Mouse (Mus musculus) liver, adult (tissue): ENCODE measurements around the gene Ppia.

Source experiments
- GATA4 ChIP-seq: IDR thresholded peaks from 2 replicates; pipeline ENCODE4 v1.6.1; 2014; ENCODE audit warnings: mild to moderate bottlenecking, low read length; ENCODE audit not compliant: insufficient replicate concordance

The Ppia gene

DNA sequence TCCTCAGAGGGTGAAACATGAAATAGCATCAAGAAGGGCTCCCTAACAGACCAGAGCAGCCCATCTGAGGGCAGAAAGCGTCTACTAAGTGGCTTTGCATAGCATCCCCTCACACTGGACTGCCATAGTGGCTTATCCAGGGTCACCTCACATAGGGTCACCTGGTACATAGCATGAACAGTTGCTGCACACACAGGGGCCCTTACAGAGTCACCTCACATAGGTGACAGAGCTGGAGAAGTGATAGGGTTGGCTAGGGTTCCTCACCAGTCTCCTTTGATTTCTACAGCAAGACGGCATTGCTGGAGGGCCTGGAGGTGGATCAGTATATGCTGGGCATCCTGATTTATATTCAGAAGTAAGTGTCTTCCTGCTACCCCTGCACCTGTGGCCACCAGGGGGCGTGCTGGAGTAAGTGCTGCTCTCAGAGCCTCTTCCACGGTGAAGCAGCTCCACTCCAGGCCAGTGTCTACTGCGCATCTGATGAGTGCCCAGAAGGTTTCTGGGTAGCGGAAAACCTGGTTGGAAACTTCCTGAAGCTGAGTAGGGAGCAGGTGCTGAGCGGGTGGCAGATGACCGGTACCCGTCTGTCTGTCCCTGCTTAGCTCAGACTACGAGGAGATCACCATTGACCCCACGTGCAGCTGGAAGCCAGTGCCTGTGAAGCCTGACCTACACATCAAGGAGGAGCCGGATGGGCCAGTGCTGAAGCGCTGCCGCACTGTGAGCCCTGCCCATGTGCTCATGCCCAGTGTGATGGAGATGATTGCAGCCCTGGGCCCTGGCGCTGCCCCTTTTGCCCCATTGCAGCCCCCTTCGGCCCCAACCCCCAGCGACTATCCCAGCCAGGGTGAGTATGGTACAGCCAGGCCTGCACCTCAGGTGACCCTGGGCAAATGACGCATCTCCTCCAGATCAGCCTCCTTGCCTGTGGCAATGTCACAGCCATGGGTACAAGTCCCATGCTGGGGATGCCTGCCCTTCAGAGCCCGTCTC, 12.4 kb upstream of the Ppia start:
- TF ChIP-seq GATA4 = no peak

DNA sequence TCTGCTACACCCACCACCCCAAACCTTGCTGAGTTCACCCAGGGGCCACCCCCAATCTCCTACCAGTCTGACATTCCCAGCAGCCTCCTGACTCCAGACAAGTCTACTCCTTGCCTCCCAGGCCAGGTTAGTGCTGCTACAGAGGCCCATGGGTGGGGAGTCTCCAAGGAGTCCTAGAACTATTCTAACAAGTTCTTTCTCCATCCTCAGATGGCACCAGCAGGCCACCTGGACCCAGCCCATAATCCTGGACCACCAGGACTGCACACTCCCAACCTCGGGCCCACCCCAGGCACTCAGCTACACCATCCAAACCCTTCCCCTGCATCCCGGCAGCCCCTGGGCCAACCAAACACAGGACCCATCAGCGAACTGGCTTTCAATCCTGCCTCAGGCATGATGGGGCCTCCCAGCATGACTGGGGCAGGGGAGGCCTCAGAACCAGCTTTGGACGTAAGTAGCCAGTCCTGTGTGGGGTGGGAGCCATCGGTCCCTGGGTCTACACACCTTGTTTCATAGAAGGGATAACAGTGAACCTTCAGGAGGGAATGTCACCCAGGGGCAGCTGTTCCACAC, 11.3 kb upstream of the Ppia start:
- TF ChIP-seq GATA4 = no peak

DNA sequence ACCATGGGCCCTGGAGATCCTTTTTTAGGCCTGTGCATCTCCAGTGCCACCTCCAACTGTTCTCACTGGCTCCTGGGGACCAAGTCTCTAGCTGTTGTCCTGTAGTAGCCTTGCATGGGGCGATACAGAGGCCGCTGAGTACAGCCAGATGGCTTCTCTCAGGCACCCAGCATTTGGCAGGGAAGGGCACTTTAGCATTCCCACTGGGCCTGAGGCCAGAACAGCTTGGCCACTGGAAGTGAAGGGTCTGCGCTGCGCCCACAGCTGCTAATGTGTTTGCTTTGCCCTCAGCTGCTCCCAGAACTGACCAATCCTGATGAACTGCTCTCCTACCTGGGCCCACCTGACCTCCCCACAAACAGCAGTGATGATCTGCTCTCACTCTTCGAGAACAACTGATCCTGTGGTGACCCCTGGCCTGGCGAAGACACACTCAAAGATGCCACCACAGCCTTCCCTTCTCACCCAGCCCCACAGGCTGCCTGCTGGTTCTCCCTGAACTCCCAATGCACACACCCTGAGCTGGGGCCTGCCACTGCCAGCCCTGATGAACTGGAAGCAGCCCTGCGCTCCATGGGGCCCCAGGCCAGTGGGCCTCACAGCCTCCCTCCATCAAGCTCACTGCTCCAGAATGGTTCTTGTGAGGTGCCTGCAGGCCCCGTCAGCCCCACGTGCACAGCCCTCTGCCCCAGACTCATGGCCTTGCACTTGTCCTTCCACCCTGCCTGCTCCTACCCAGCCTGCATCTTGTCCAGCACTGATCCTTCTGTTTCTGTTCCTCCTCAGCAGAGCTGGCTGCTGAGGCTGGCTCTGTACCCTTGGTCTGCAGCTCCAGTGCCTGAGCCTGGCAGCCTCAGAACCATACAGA, 10.3 kb upstream of the Ppia start:
- TF ChIP-seq GATA4 = no peak

DNA sequence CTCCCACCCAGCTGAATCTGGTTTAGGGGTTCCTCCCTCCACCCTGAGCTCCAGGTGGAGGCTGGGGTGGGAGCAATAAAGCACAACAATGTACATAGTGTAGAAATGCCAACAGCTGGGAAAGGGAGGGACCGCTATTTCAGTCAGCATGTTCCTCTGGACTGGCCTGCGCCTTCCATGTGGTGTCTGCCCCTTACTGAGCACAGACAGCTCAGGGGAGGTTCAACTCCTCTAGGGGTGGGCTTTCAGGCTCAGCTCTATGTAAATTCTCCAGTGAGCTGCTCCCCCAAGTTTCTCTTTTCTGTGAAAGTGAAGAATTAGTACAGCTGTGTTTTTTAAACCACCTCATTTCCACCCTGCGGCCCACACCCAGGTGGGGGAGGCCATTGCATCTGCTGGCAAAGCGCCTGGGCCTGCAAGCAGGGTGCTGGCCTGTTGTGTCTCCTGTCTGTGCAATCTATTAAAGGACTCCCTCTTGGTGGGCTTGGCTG, 9.6 kb upstream of the Ppia start:
- TF ChIP-seq GATA4 = no peak

DNA sequence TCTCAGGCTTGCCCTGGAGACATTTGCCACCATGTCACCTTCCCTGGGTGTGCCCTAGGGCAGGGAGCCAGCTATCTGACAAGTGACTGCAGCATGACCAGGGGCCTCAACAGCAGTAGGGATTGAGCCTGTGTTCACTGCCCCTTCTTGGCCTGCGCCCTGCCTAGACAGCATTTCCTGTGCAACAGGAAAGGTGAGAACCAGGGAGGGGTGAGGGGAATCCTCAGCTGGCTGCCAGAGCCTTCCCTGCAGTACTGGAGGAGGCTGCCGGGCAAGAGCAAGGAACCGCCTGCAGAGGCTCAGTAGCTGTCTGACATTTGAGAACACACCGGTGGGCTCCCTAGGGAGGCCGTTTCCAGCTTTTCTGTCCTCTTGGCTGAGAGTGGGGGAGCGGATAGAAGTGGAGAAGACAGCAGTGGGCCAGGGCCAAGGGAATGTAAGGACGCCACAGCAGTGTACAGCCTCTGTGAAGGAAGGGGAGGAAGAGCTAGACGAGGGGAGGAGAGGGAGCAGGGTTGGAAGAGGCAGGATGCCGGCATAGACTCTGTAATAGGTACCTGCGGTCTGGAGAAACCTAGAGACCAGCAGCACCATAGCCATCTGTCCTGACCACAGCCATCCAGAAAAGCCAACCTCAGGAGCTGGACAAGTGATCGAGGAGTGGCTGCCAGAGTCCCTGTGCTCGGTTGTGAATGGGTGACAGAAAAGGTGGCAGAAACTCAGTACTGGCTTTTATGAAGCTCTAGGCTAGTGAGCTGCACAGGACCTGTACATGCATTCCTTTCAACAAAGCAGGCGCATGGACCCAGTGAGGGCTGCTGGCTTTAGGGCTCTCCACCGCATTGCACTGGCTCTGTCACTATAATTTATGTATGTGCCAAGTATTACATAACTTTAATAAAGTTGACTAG, 8.7 kb upstream of the Ppia start:
- no peak for TF ChIP-seq GATA4

DNA sequence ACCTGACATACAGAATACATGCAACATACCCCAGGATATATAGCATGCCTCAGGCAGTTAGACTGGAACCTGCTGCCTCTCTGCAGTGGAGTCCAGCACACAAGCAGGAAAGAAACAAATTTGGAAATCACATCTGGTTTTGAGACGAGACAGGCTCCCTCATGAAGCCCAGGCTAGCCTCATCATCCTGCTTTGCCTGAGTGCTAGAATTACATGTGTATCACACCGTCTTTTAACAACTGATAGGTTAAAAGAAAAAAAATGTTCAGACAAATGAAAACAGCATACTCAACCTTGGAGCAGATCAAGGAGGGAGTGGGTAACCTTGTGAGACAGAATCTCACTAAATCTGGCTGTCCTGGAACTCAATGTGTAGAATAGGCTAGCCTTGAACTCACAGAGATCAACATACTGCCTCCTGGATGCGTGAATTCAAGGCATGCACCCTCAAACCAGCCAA, 8.1 kb upstream of the Ppia start:
- no peak for TF ChIP-seq GATA4

DNA sequence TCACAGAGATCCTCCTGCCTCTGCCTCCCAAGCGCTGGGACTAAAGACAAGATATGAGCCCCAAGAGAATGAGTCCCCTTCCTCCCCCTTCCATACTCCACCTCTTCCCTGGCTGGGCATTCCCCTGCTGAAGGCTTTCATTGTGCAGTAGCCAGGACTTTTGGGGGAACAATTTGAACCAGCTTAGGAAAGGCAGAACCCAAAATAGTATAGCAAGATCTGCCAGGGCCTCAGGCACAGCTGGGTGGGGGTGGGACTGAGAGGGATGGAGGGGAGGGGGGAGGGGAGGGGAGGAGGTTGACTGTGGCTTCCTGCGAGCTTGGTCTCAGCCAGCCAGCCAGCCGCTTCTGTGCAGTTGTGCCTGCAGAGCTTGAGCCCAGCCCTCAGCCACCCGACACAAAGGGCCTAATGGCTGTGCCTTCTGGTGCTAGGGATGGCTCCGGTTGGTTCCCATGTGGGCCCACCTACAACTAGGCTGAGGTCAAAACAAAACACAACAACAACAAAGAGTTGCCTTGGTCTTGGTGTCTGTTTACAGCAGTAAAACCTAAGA, 5.1 kb upstream of the Ppia start:
- TF ChIP-seq GATA4 = no peak

DNA sequence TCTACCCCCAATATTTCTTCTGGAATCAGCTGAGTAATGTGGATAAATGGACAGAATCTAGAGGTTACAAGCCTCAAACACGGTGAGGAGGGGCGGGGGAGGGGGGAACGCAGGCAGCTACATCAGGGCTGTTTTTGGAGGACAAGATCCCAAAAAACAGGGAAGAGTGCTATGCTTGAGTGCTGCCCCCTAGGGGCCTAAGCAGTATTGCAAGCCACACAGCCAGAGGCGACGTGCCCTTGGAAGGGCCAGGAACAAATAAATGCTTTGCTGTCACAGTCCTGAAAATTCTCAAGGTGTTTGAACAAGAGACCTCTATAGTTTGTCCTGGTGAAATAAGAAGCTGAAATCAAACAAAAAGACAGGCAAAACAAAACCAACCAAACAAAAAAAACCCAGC, 3.6 kb upstream of the Ppia start:
- no peak for TF ChIP-seq GATA4

DNA sequence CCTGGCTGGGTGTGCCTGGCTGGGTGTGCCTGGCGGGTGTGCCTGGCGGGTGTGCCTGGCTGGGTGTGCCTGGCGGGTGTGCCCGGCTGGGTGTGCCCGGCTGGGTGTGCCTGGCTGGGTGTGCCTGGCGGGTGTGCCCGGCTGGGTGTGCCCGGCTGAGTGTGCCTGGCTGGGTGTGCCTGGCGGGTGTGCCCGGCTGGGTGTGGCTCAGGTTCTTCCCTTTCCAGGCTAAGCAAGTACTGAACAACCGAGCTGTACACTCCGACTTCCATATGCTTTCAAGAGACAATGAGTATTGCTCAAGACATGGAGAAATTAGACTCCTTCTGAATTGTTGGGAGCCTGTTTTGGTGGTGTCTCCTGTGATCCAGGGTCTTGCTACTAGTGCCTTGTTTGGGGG, 2.0 kb upstream of the Ppia start:
- no peak for TF ChIP-seq GATA4

DNA sequence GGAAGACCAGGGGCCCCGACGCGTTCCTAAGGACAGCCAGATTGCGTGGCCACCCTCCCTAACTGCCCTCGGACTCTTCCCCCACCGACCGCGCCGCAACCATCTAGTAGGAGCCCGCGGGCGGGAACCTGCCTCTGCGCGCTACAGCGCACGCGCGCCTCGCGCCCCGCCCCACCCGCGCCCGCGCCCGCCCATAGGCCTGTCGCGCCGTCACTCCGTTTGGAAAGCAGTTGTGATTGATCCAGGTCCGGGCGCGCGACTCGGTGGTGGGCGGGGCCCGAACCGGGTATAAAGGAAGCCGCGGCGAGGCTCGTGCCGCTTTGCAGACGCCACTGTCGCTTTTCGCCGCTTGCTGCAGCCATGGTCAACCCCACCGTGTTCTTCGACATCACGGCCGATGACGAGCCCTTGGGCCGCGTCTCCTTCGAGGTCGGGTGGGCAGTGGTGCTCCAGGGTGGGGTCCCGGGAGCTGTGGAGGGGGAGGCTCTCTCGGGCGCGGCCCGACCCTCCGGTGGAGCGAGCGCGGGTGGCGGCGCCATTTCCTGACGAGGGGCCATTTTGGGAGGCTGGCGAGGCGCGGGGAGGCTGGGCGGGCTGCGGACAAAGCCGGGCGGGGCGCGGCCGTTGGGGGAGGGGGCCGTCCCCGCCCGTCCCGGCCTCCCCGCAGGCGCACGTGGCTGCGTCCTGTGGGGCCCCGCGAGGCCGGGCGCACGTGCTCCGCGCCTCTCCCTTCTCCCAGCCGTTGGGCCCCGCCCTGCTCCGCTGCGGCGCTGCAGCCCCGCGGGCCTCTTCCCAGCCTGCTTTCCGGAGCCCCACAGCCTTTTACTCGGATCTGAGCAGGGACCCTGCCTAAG, 535 bp downstream of the Ppia start:
- no peak for TF ChIP-seq GATA4

DNA sequence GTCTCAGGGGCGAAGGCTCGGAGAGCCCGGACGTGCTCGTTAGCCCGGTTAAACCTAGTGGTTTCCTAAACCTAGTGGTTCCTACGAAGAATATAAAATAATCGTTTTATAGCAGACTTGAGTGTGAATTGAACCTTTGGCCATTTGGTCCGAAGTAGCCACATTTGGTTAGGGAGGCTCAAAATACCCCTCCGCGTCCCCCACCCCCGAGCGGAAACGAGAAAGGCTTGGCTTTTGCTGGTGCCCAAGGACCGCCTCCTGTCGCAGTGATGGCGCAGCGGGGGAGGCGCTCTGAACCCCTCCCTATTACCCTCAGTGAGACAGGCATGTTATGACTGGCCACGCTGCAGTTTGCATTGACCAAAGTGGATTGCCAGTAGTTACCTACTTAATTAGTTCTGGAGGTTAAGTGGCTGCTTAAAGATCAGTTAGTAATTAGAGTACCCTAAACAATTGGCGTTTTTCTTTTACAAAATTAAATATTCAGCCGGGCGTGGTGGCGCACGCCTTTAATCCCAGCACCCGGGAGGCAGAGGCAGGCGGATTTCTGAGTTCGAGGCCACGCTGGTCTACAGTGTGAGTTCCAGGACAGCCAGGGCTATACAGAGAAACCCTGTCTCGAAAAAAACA, 1.3 kb downstream of the Ppia start:
- no peak for TF ChIP-seq GATA4

DNA sequence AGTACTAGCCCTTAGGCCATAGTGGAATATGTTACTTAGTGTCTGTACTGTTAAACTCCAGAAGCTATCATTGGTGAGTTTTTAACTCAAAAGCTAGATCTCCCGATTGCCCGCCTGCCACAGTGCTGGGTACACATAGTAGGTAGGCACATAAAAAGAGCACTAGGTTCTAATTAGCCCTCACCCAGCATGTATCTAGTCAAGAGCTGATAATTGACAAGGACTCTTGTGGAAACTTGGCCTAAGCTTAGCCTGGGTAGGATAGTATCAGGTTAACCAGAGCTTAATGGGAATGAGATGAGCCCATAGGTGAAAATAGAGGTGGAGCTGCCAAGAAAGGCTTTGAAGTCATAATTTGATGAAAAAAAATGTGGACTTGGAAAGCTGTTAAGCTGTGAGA, 1.8 kb downstream of the Ppia start:
- no peak for TF ChIP-seq GATA4

DNA sequence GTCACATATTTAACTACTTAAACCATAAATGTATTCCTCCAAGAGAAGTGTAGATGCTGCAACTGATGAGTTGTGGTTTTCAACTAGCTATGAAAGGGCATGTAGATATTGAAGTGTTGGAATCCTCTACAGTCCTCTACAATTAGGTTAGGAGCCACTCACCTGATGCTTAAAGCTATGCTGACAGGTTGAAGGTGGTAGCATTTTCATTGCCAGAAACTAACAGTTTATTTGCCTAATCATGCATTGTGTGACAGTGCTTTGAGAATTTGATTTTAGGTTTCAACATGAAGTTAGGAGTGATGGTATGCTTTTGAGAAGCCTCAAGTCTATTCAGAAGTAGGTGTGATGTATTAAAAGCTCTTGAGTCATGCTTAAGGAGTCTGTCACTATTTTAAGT, 2.2 kb downstream of the Ppia start:
- no peak for TF ChIP-seq GATA4
